Mouse (Mus musculus) ES-E14 (cell line): ENCODE data around the gene Cntnap5a. TPM values are rescaled to one million over a fixed set of nuclear protein-coding genes. Genes with fewer than 3 reads are reported as not detected.

Experiments
- DNase-seq: peaks from one replicate; pipeline ENCODE4 v3.0.0-alpha.2; 2013; ENCODE audit warnings: low read depth, low spot score
- H3K27ac ChIP-seq: 2 replicates; pipeline ENCODE4 v1.5.1; 2012; ENCODE audit warnings: low read depth, mild to moderate bottlenecking, low read length, moderate library complexity, mixed read lengths; ENCODE audit not compliant: poor library complexity, insufficient read depth, severe bottlenecking
- H3K36me3 ChIP-seq: 2 replicates; pipeline ENCODE4 v1.6.1; 2012; ENCODE audit warnings: mild to moderate bottlenecking, low read length, moderate library complexity, mixed read lengths; ENCODE audit not compliant: control insufficient read depth, poor library complexity, insufficient read depth, severe bottlenecking
- H3K4me1 ChIP-seq, 2 experiments: fragments of 150-350 bp in 1 of 2; sonication (generic) in 1 of 2; 2 replicates each; pipeline ENCODE4 v1.6.1; 2012; ENCODE audit warnings: low read length in 2 of 2, mild to moderate bottlenecking in 1 of 2, mixed read lengths in 1 of 2; ENCODE audit not compliant: control insufficient read depth in 2 of 2, insufficient read depth in 2 of 2, poor library complexity in 1 of 2
- H3K4me3 ChIP-seq, 2 experiments: fragments of 150-350 bp in 1 of 2; sonication (generic) in 1 of 2; 2 replicates each; pipeline ENCODE4 v1.5.1; 2012; ENCODE audit warnings: low read length in 2 of 2, low read depth in 1 of 2, mild to moderate bottlenecking in 1 of 2, mixed read lengths in 1 of 2; ENCODE audit not compliant: insufficient read depth in 1 of 2, poor library complexity in 1 of 2, severe bottlenecking in 1 of 2
- H3K9ac ChIP-seq: 2 replicates; pipeline ENCODE4 v1.6.1; 2012; ENCODE audit warnings: low read depth, mild to moderate bottlenecking, low read length, mixed read lengths; ENCODE audit not compliant: poor library complexity, insufficient read depth, severe bottlenecking
- H3K9me3 ChIP-seq: fragments of 150-350 bp; sonication (generic); 2 replicates; pipeline ENCODE4 v1.6.1; 2012; ENCODE audit warnings: low read depth, mild to moderate bottlenecking, low read length; ENCODE audit not compliant: control insufficient read depth, insufficient read depth
- CHD2 ChIP-seq: IDR thresholded peaks from 2 replicates; pipeline ENCODE4 v1.6.1; 2014; ENCODE audit warnings: mild to moderate bottlenecking, low read depth, low read length, inconsistent platforms
- HCFC1 ChIP-seq: IDR thresholded peaks from 2 replicates; pipeline ENCODE4 v1.6.1; 2012; ENCODE audit warnings: low read length, inconsistent platforms, borderline replicate concordance; ENCODE audit not compliant: insufficient read depth
- MAFK ChIP-seq: IDR thresholded peaks from 2 replicates; pipeline ENCODE4 v1.6.1; 2014; ENCODE audit warnings: mild to moderate bottlenecking, low read depth, low read length, inconsistent platforms; ENCODE audit not compliant: insufficient read depth
- ZC3H11A ChIP-seq: IDR thresholded peaks from 2 replicates; pipeline ENCODE4 v1.6.1; 2012; ENCODE audit warnings: low read depth, mild to moderate bottlenecking, inconsistent platforms, low read length, borderline replicate concordance
- ZNF384 ChIP-seq: IDR thresholded peaks from 2 replicates; pipeline ENCODE4 v1.6.1; 2012; ENCODE audit warnings: low read depth, low read length, inconsistent platforms
- in situ Hi-C, 2 experiments: fragments of 600-800 bp; cut with MboI; formaldehyde crosslinking; loops; one replicate each; pipeline ENCODE4 v1.15.1; 2025; ENCODE audit warnings: low sequenced_read_pairs in 2 of 2, inconsistent platforms in 1 of 2; ENCODE audit not compliant: unreplicated experiment in 2 of 2
- total RNA-seq: library from RNA; depleted of rRNA; stranded (reverse); fragments of 300-350 nt; gene quantifications from 2 replicates; pipeline ENCODE4 v1.2.3, GENCODE M21; 2012

Cntnap5a gene
- total RNA-seq, 1 experiment: not detected

- in situ Hi-C loops: no loop called here
- TF ChIP-seq HCFC1: no peak
- TF ChIP-seq ZNF384: no peak
- TF ChIP-seq ZC3H11A: no peak
- no peak for TF ChIP-seq CHD2
- no peak for TF ChIP-seq MAFK
- Histone ChIP-seq H3K27ac (no peak overlapping the region), H3K4me1 (no peaks in the 10 kb centered on the region), H3K9me3 (no peaks in the 10 kb centered on the region), H3K36me3 (no peaks in the 10 kb centered on the region), H3K4me3 (no peak overlapping the region), H3K9ac (no peak overlapping the region)
- no peak for DNase-seq
Observed at GRCm38 (mm10) chr1:116283968-116284367, 599.4 kb downstream of the Cntnap5a start.

- no peak overlapping the region for H3K9ac ChIP-seq
- no peaks in the 10 kb centered on the region for H3K36me3 ChIP-seq
- in situ Hi-C loops: no loop called here
- no peaks in the 10 kb centered on the region for H3K9me3 ChIP-seq
- TF ChIP-seq ZNF384: no peak
- no peak for TF ChIP-seq ZC3H11A
- no peak for TF ChIP-seq HCFC1
- TF ChIP-seq MAFK: no peak
- no peak for TF ChIP-seq CHD2
- H3K4me1 ChIP-seq: no peaks in the 10 kb centered on the region
- no peak for DNase-seq
- H3K27ac ChIP-seq: no peak overlapping the region
- H3K4me3 ChIP-seq: no peak overlapping the region
Observed at GRCm38 (mm10) chr1:116306555-116306954, 622.0 kb downstream of the Cntnap5a start.

GRCm38 (mm10) chr1:116311512-116311911, 627.0 kb downstream of the Cntnap5a start:
- H3K27ac ChIP-seq: no peak overlapping the region
- H3K36me3 ChIP-seq: no peaks in the 10 kb centered on the region
- no peak overlapping the region for H3K4me3 ChIP-seq
- no peak for DNase-seq
- in situ Hi-C loops: no loop called here
- no peaks in the 10 kb centered on the region for H3K9me3 ChIP-seq
- TF ChIP-seq ZC3H11A (no peak), HCFC1 (no peak), ZNF384 (no peak), CHD2 (no peak), MAFK (no peak)
- no peak overlapping the region for H3K9ac ChIP-seq
- no peaks in the 10 kb centered on the region for H3K4me1 ChIP-seq

- no peaks in the 10 kb centered on the region for H3K4me1 ChIP-seq
- peak; percentile 1 for DNase-seq
- H3K27ac ChIP-seq: no peak overlapping the region
- H3K36me3 ChIP-seq: no peaks in the 10 kb centered on the region
- in situ Hi-C loops: no loop called here
- no peak overlapping the region for H3K9ac ChIP-seq
- H3K4me3 ChIP-seq: no peak overlapping the region
- no peaks in the 10 kb centered on the region for H3K9me3 ChIP-seq
- TF ChIP-seq HCFC1 (no peak), ZC3H11A (no peak), MAFK (no peak), CHD2 (no peak), ZNF384 (no peak)
Observed at GRCm38 (mm10) chr1:116313269-116313668, 628.7 kb downstream of the Cntnap5a start.

- H3K9me3 ChIP-seq: no peaks in the 10 kb centered on the region
- in situ Hi-C loops: no loop called here
- TF ChIP-seq MAFK: no peak
- DNase-seq: no peak
- H3K27ac ChIP-seq: no peak overlapping the region
- no peaks in the 10 kb centered on the region for H3K4me1 ChIP-seq
- no peak overlapping the region for H3K4me3 ChIP-seq
- H3K9ac ChIP-seq: no peak overlapping the region
- H3K36me3 ChIP-seq: no peaks in the 10 kb centered on the region
Observed at GRCm38 (mm10) chr1:116324505-116324904, 639.9 kb downstream of the Cntnap5a start.
